Mouse (Mus musculus) heart, embryonic 16.5 days (tissue): Measurements from ENCODE around the gene Fgb. TPM values are rescaled to one million over a fixed set of nuclear protein-coding genes. Genes with fewer than 3 reads are reported as not detected.

Source experiments
- ATAC-seq: fragments of 200-750 bp; cut with Nextera tagmentation; replicated peaks from 2 replicates; pipeline ENCODE4 v1.8.0; 2017; ENCODE audit warnings: moderate number of reproducible peaks; ENCODE audit not compliant: insufficient read depth, low FRiP score; ENCODE audit errors: extremely low read depth
- H3K27ac ChIP-seq: fragments of 300-500 bp; sonication (generic); 2 replicates; pipeline ENCODE4 v1.5.1; 2014; ENCODE audit warnings: mild to moderate bottlenecking, low read length, control low read depth, moderate library complexity
- H3K27me3 ChIP-seq: fragments of 300-500 bp; sonication (generic); 2 replicates; pipeline ENCODE4 v1.6.1; 2014; ENCODE audit warnings: low read length, mixed read lengths; ENCODE audit not compliant: control insufficient read depth, insufficient read depth
- H3K36me3 ChIP-seq: fragments of 300-500 bp; sonication (generic); 2 replicates; pipeline ENCODE4 v1.6.1; 2014; ENCODE audit not compliant: control insufficient read depth, insufficient read depth
- H3K4me1 ChIP-seq: fragments of 300-500 bp; sonication (generic); 2 replicates; pipeline ENCODE4 v1.6.1; 2014; ENCODE audit warnings: low read length, mixed read lengths; ENCODE audit not compliant: control insufficient read depth, insufficient read depth
- H3K4me2 ChIP-seq: fragments of 300-500 bp; sonication (generic); 2 replicates; pipeline ENCODE4 v1.6.1; 2014; ENCODE audit warnings: low read depth, mild to moderate bottlenecking, control low read depth, low read length
- H3K4me3 ChIP-seq: fragments of 300-500 bp; sonication (generic); 2 replicates; pipeline ENCODE4 v1.5.1; 2014; ENCODE audit warnings: mild to moderate bottlenecking, control low read depth, low read length
- H3K9ac ChIP-seq: fragments of 300-500 bp; sonication (generic); 2 replicates; pipeline ENCODE4 v1.6.1; 2014; ENCODE audit warnings: low read length, control low read depth
- H3K9me3 ChIP-seq: fragments of 300-500 bp; sonication (generic); replicated peaks from 2 replicates; pipeline ENCODE4 v1.6.1; 2016; ENCODE audit warnings: low read length; ENCODE audit not compliant: control insufficient read depth
- WGBS: fragments of 180-500 bp; shearing (Covaris S2); extraction: QIAGEN DNeasy Blood & Tissue Kit; methylation state at CpG from one replicate; pipeline ENCODE4 v1.1.7; 2014; 5-methylcytosine and 5-hydroxymethylcytosine counted together
- polyA plus RNA-seq: library from polyadenylated mRNA; unstranded; fragments of >200 nt; fragmentation: Nextera tagmentation; extraction: Ambion mirVana; gene quantifications from 2 replicates; pipeline ENCODE4 v1.2.1, GENCODE M21; 2015

Gene Fgb
- polyA plus RNA-seq, 1 experiment from 2014 or later: 0.34 TPM

GRCm38 (mm10) chr3:83039666-83040065 is 10.0 kb downstream of the Fgb start:
- no peaks in the 10 kb centered on the region for H3K36me3 ChIP-seq
- no peak overlapping the region for H3K4me3 ChIP-seq
- H3K27me3 ChIP-seq: no peaks in the 10 kb centered on the region
- H3K4me2 ChIP-seq: no peak overlapping the region
- H3K4me1 ChIP-seq: no peaks in the 10 kb centered on the region
- no peak overlapping the region for H3K27ac ChIP-seq
- H3K9me3 ChIP-seq: no peaks in the 10 kb centered on the region
- WGBS: 52% methylated on average over 4 of the region's 4 CpGs
- ATAC-seq: no peak
- no peak overlapping the region for H3K9ac ChIP-seq

- Histone ChIP-seq H3K9me3 (no peaks in the 10 kb centered on the region), H3K4me1 (no peaks in the 10 kb centered on the region), H3K27me3 (no peaks in the 10 kb centered on the region), H3K4me2 (no peak overlapping the region), H3K9ac (no peak overlapping the region), H3K27ac (no peak overlapping the region), H3K4me3 (no peak overlapping the region), H3K36me3 (no peaks in the 10 kb centered on the region)
- WGBS: 69% methylated on average over 2 of the region's 2 CpGs
- no peak for ATAC-seq
Measured at GRCm38 (mm10) chr3:83038865-83039264, 10.8 kb downstream of the Fgb start.

GRCm38 (mm10) chr3:83033801-83034200 is 15.9 kb downstream of the Fgb start:
- Histone ChIP-seq H3K4me3 (no peak overlapping the region), H3K4me1 (no peaks in the 10 kb centered on the region), H3K4me2 (no peak overlapping the region), H3K27me3 (no peaks in the 10 kb centered on the region), H3K9ac (no peak overlapping the region), H3K9me3 (no peaks in the 10 kb centered on the region), H3K36me3 (no peaks in the 10 kb centered on the region), H3K27ac (no peak overlapping the region)
- 77% methylated on average over 8 of the region's 8 CpGs for WGBS
- ATAC-seq: no peak

- Histone ChIP-seq H3K4me2 (no peak overlapping the region), H3K4me3 (no peak overlapping the region)
- 52% methylated on average over 13 of the region's 13 CpGs for WGBS
Measured at GRCm38 (mm10) chr3:83032746-83033308, 16.8 kb downstream of the Fgb start.

GRCm38 (mm10) chr3:83030331-83030730 is 19.3 kb downstream of the Fgb start:
- Histone ChIP-seq H3K9ac (no peak overlapping the region), H3K4me3 (no peak overlapping the region), H3K4me2 (no peak overlapping the region), H3K27ac (no peak overlapping the region), H3K36me3 (no peaks in the 10 kb centered on the region), H3K4me1 (no peaks in the 10 kb centered on the region), H3K27me3 (no peaks in the 10 kb centered on the region), H3K9me3 (no peaks in the 10 kb centered on the region)
- no peak for ATAC-seq
- WGBS: 89% methylated on average over 4 of the region's 4 CpGs

More at GRCm38 (mm10) chr3:83032746-83033308, 16.8 kb downstream of the Fgb start:
- no peak overlapping the region for H3K9ac ChIP-seq
- H3K36me3 ChIP-seq: no peaks in the 10 kb centered on the region
- H3K9me3 ChIP-seq: no peaks in the 10 kb centered on the region
- H3K27me3 ChIP-seq: no peaks in the 10 kb centered on the region
- H3K4me1 ChIP-seq: no peaks in the 10 kb centered on the region
- no peak for ATAC-seq
- no peak overlapping the region for H3K27ac ChIP-seq

- ATAC-seq: no peak
- no peak overlapping the region for H3K4me3 ChIP-seq
Measured at GRCm38 (mm10) chr3:83027546-83028251, 22.0 kb downstream of the Fgb start.

GRCm38 (mm10) chr3:83025475-83026301 is 24.0 kb downstream of the Fgb start, which contains the start of gene Fga:
Gene Fga (plus strand): TSS chr3:83026076.
- H3K27me3 ChIP-seq: no peaks in the 10 kb centered on the region
- no peak within 1 kb of the TSS for H3K4me2 ChIP-seq
- no peak within 1 kb of the TSS for H3K27ac ChIP-seq
- no peak within 1 kb of the TSS for H3K9ac ChIP-seq
- no peaks in the 10 kb centered on the region for H3K36me3 ChIP-seq
- ATAC-seq: no peak
- no peaks in the 10 kb centered on the region for H3K9me3 ChIP-seq
- WGBS: 74% methylated on average over 9 of the region's 9 CpGs
- no peaks in the 10 kb centered on the region for H3K4me1 ChIP-seq
- H3K4me3 ChIP-seq: no peak within 1 kb of the TSS

More at GRCm38 (mm10) chr3:83027546-83028251, 22.0 kb downstream of the Fgb start:
- H3K27ac ChIP-seq: no peak overlapping the region
- H3K27me3 ChIP-seq: no peaks in the 10 kb centered on the region
- no peaks in the 10 kb centered on the region for H3K4me1 ChIP-seq
- H3K9ac ChIP-seq: no peak overlapping the region
- no peaks in the 10 kb centered on the region for H3K9me3 ChIP-seq
- 84% methylated on average over 9 of the region's 9 CpGs for WGBS
- no peaks in the 10 kb centered on the region for H3K36me3 ChIP-seq
- no peak overlapping the region for H3K4me2 ChIP-seq

- Histone ChIP-seq H3K27ac (no peak overlapping the region), H3K27me3 (no peaks in the 10 kb centered on the region), H3K4me1 (no peaks in the 10 kb centered on the region), H3K9ac (no peak overlapping the region), H3K9me3 (no peaks in the 10 kb centered on the region), H3K36me3 (no peaks in the 10 kb centered on the region), H3K4me2 (no peak overlapping the region), H3K4me3 (no peak overlapping the region)
- 81% methylated on average over 6 of the region's 6 CpGs for WGBS
- no peak for ATAC-seq
Measured at GRCm38 (mm10) chr3:83025036-83025435, 24.6 kb downstream of the Fgb start.

- Histone ChIP-seq H3K4me2 (no peak overlapping the region), H3K27ac (no peak overlapping the region), H3K36me3 (no peaks in the 10 kb centered on the region), H3K4me3 (no peak overlapping the region), H3K27me3 (no peaks in the 10 kb centered on the region), H3K9ac (no peak overlapping the region), H3K9me3 (no peaks in the 10 kb centered on the region), H3K4me1 (no peaks in the 10 kb centered on the region)
- no peak for ATAC-seq
- 75% methylated on average over 5 of the region's 5 CpGs for WGBS
Measured at GRCm38 (mm10) chr3:83021176-83021575, 28.5 kb downstream of the Fgb start.
